Mouse (Mus musculus): ENCODE measurements around the gene Clcn7. TPM values are rescaled to one million over a fixed set of nuclear protein-coding genes. Genes with fewer than 3 reads are reported as not detected.

Gene Clcn7
- polyA plus RNA-seq (2021; fragmentation: Nextera tagmentation) = 25.3 and 35.1 TPM in 2 replicates
- long read RNA-seq, experiment 1, full-length matches to known transcripts = 44 of 87 reads
- long read RNA-seq, experiment 1, partial matches to known transcripts = 34 of 87 reads
- long read RNA-seq, experiment 1, other reads (novel, unspliced or antisense) = 9 of 87 reads
- long read RNA-seq, experiment 2, full-length matches to known transcripts = 1 of 26 reads
- long read RNA-seq, experiment 2, partial matches to known transcripts = 24 of 26 reads
- long read RNA-seq, experiment 2, other reads (novel, unspliced or antisense) = 1 of 26 reads

GRCm38 (mm10) chr17:25133275-25133698, at the start of gene Clcn7:
Clcn7 (plus strand) TSS chr17:25133391.

GRCm38 (mm10) chr17:25083444-25083931, 49.7 kb upstream of the Clcn7 start, which contains the start of gene Tmem204:
Tmem204 (minus strand) TSS chr17:25083591.

GRCm38 (mm10) chr17:25115664-25116432, 17.3 kb upstream of the Clcn7 start, which contains the start of gene Telo2:
Telo2 (minus strand) TSS chr17:25115967.

GRCm38 (mm10) chr17:25120406-25120805, 12.8 kb upstream of the Clcn7 start, which contains the start of gene Ptx4:
Ptx4 (plus strand) TSS chr17:25120760.

GRCm38 (mm10) chr17:25162161-25162560, 29.0 kb downstream of the Clcn7 start, which contains the start of gene Ccdc154:
Ccdc154 (plus strand) TSS chr17:25162461.

GRCm38 (mm10) chr17:25175411-25175810, 42.2 kb downstream of the Clcn7 start, which contains the start of gene Gm38655:
Gm38655 (minus strand) TSS chr17:25175471.

GRCm38 (mm10) chr17:25184129-25184691, 51.0 kb downstream of the Clcn7 start, which contains the start of gene BC003965:
BC003965 (plus strand) TSS chr17:25184554.

GRCm38 (mm10) chr17:25188150-25189031, 55.2 kb downstream of the Clcn7 start, which contains the start of gene Unkl:
Unkl (plus strand) TSS chr17:25188397.

Other genes starting within 250 kb of the Clcn7 start
- gene Nubp2, start 247.0 kb upstream of the Clcn7 start, polyA plus RNA-seq (2021; fragmentation: Nextera tagmentation) = 42.6 and 58.2 TPM in 2 replicates
- 84.9 and 110 TPM in 2 replicates for gene Spsb3, start 246.7 kb upstream of the Clcn7 start, polyA plus RNA-seq (2021; fragmentation: Nextera tagmentation)
- gene Eme2, start 238.3 kb upstream of the Clcn7 start, polyA plus RNA-seq (2021; fragmentation: Nextera tagmentation) = 15.5 and 16.2 TPM in 2 replicates
- gene Mrps34, start 238.3 kb upstream of the Clcn7 start, polyA plus RNA-seq (2021; fragmentation: Nextera tagmentation) = 130 and 171 TPM in 2 replicates
- 117 and 135 TPM in 2 replicates for gene Nme3, start 236.9 kb upstream of the Clcn7 start, polyA plus RNA-seq (2021; fragmentation: Nextera tagmentation)
- gene Mapk8ip3, start 196.4 kb upstream of the Clcn7 start, polyA plus RNA-seq (2021; fragmentation: Nextera tagmentation) = 49.2 and 62.4 TPM in 2 replicates
- 3.8 and 5.3 TPM in 2 replicates for gene Jpt2, start 172.7 kb upstream of the Clcn7 start, polyA plus RNA-seq (2021; fragmentation: Nextera tagmentation)
- gene Cramp1l, start 117.6 kb upstream of the Clcn7 start, polyA plus RNA-seq (2021; fragmentation: Nextera tagmentation) = 4.1 and 9.0 TPM in 2 replicates
- gene Ift140, start 117.3 kb upstream of the Clcn7 start, polyA plus RNA-seq (2021; fragmentation: Nextera tagmentation) = 3.1 and 4.2 TPM in 2 replicates
- gene Tmem204, start 49.8 kb upstream of the Clcn7 start, polyA plus RNA-seq (2021; fragmentation: Nextera tagmentation) = 12.0 and 13.3 TPM in 2 replicates
- 7.1 and 7.9 TPM in 2 replicates for gene Telo2, start 17.4 kb upstream of the Clcn7 start, polyA plus RNA-seq (2021; fragmentation: Nextera tagmentation)
- not detected in 2 replicates for gene Ptx4, start 12.6 kb upstream of the Clcn7 start, polyA plus RNA-seq (2021; fragmentation: Nextera tagmentation)
- not detected in 2 replicates for gene Ccdc154, start 29.1 kb downstream of the Clcn7 start, polyA plus RNA-seq (2021; fragmentation: Nextera tagmentation)
- not detected in 2 replicates for gene Gm38655, start 42.1 kb downstream of the Clcn7 start, polyA plus RNA-seq (2021; fragmentation: Nextera tagmentation)
- gene BC003965, start 51.2 kb downstream of the Clcn7 start, polyA plus RNA-seq (2021; fragmentation: Nextera tagmentation) = 22.1 and 26.2 TPM in 2 replicates
- 11.8 and 14.0 TPM in 2 replicates for gene Unkl, start 55.0 kb downstream of the Clcn7 start, polyA plus RNA-seq (2021; fragmentation: Nextera tagmentation)
- 112 and 121 TPM in 2 replicates for gene Gnptg, start 106.7 kb downstream of the Clcn7 start, polyA plus RNA-seq (2021; fragmentation: Nextera tagmentation)
- gene Tsr3, start 106.8 kb downstream of the Clcn7 start, polyA plus RNA-seq (2021; fragmentation: Nextera tagmentation) = 51.9 and 58.2 TPM in 2 replicates
- gene Baiap3, start 123.0 kb downstream of the Clcn7 start, polyA plus RNA-seq (2021; fragmentation: Nextera tagmentation) = 3.1 and 5.1 TPM in 2 replicates
- 202 and 227 TPM in 2 replicates for gene Ube2i, start 141.2 kb downstream of the Clcn7 start, polyA plus RNA-seq (2021; fragmentation: Nextera tagmentation)
- not detected in 2 replicates for gene Prss34, start 165.0 kb downstream of the Clcn7 start, polyA plus RNA-seq (2021; fragmentation: Nextera tagmentation)
- not detected in 2 replicates for gene Prss28, start 175.3 kb downstream of the Clcn7 start, polyA plus RNA-seq (2021; fragmentation: Nextera tagmentation)
- not detected in 2 replicates for gene Prss29, start 185.3 kb downstream of the Clcn7 start, polyA plus RNA-seq (2021; fragmentation: Nextera tagmentation)
- not detected in 2 replicates for gene Tpsab1, start 212.2 kb downstream of the Clcn7 start, polyA plus RNA-seq (2021; fragmentation: Nextera tagmentation)
- gene Tpsb2, start 232.9 kb downstream of the Clcn7 start, polyA plus RNA-seq (2021; fragmentation: Nextera tagmentation) = not detected in 2 replicates
- not detected in 2 replicates for gene Tpsg1, start 235.9 kb downstream of the Clcn7 start, polyA plus RNA-seq (2021; fragmentation: Nextera tagmentation)